Mouse (Mus musculus) liver, embryonic 14.5 days (tissue): ENCODE results near the gene Setx.

Source experiments
- CTCF ChIP-seq: IDR thresholded peaks from 2 replicates; pipeline ENCODE4 v1.5.1; 2016; ENCODE audit warnings: antibody characterized with exemption, low read depth, control low read depth
- EP300 ChIP-seq: IDR thresholded peaks from 2 replicates; pipeline ENCODE4 v1.6.1; 2016; ENCODE audit warnings: antibody characterized with exemption, low read depth

GRCm38 (mm10) chr2:29217042-29217441, 93.1 kb downstream of the Setx start:
- TF ChIP-seq CTCF (no peak), EP300 (no peak)
